Mouse (Mus musculus) cerebellum, adult 2 months (tissue): ENCODE results near the gene Use1.

Experiments used
- CTCF ChIP-seq: fragments of 200-500 bp; IDR thresholded peaks from 2 replicates; pipeline ENCODE4 v1.5.1; 2011; ENCODE audit warnings: low read depth, mild to moderate bottlenecking, control low read depth, low read length, moderate library complexity, borderline replicate concordance; ENCODE audit not compliant: insufficient read depth
- POLR2A ChIP-seq: fragments of 200-500 bp; IDR thresholded peaks from 2 replicates; pipeline ENCODE4 v1.6.1; 2011; ENCODE audit warnings: low read length, control low read depth, borderline replicate concordance; ENCODE audit not compliant: insufficient read depth

DNA sequence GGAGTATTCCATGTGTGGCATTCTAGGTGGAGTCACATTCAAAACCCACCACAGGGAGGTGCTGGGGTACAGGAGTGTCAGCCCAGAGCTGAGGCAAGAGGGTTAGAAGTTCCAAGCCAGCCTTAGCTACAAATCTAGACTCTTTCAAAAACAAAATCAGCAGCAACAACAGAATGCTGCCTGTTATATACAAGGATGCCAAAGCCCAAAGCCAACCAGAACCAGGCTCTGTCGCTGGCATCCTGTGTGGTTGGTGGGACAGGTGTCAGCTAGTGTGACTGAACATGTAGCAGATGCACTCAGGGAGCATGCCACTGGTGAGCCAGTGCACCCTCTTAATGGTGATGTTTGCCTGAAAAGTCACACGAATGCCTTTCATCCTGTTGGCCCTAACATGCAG, 34.2 kb downstream of the Use1 start:
- TF ChIP-seq CTCF (no peak), POLR2A (no peak)
